Mouse (Mus musculus) urinary bladder, postnatal 10 days (tissue): ENCODE data around the gene Brd9.
A peak's percentile ranks its signal among the peaks of the same experiment; 100 is the strongest.

ENCODE experiments used
- DNase-seq: peaks from one replicate; pipeline ENCODE4 v3.0.0; 2022; ENCODE audit warnings: low spot score

The Brd9 gene

DNA sequence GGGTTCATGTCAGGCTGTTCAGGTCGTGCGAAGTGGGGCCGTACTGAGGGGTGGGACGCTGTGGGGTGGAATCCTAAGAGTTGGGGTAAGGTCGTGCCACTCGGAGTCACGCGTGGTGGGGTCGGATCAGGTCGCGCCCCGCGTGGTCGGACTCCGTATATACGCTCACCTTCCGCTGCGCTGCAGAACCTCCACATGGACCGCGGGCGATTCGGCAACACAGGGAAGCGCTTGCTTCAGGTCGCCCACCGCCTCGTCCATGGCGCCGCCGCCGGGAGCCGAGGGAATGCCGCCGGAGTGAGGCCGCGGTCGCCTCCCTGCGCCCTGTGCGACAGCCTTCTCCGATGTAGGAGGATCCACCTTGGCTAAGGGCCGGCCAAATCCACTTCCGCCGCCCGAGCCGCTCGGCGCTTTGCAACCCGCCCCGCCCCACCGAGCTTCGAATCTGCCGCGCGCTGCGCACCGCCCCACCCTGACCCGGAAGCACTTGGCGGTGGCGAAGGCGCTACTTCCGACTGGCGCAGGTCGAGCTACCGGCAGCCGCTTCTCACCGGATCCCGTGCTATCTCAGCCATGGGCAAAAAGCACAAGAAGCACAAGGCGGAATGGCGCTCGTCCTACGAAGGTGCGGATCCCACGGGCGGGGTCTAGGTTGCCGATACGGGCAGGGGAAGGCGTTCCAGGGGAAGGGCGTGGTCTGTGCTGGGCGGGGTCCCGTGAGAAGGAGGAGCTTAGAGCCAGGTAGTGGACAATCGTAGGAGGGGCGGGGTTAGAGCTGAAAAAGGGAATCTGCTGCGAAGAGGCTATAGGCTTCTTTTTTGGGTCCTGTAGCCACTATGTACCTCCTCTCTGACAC is at the start of gene Brd9, which contains the start of gene Trip13:
TSS of gene Brd9 (plus strand) at position 491 of the 856 bp plus-strand sequence.
TSS of gene Trip13 (minus strand) at position 464 of the 856 bp plus-strand sequence.
- peak; percentile 76 for DNase-seq

DNA sequence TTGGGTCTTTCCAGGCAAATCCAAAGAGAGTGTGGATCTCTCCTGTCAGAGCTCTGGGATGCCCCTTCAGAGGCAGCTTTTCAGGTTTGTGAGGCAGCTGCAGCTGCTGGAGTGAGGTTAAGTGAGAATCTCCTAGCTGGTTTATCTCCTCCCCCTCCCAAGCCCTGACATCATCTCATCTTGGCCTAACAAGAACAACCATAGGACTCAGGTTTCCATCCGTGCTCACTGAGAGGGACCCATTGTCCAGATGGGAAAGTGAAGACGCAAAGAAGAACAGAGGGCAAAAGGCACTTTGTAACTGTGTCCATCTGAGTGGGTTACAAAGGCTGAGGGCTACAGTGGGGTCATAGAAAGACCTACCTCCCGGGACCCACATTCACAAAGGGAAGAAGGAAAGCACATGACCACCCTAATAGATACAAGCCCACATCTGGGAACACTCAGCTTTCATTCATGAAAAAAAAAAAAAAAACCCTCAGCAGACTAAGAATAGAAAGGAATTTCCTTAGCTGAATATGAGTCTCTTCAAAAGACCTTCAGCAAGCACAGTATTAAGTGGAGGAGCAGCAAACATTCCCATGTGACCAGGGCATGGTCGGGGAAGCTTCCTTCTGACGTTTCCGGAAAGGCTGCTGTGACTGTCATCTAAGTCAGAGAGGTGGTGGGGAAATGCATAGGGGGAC is 45.0 kb upstream of the Brd9 start:
- DNase-seq, result no peak

DNA sequence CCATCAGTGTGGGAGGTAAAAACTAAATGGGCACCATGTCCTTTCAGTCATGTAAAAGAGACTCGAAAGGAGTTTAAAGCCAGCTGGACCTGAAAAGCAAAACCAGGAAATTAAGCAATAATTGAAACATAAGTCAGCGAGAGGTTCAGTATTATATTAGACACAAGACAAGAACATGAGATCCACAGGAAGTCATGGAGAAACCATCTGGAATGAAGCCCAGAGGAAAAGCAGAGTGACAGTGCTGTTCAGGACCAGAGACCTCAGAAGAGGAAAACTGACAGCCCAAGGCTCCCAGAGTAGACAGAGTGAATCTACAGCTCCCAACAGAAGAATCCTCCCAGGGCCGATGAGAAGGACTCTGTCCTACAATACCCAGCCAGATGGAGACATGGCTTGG is 40.0 kb upstream of the Brd9 start:
- no peak for DNase-seq

DNA sequence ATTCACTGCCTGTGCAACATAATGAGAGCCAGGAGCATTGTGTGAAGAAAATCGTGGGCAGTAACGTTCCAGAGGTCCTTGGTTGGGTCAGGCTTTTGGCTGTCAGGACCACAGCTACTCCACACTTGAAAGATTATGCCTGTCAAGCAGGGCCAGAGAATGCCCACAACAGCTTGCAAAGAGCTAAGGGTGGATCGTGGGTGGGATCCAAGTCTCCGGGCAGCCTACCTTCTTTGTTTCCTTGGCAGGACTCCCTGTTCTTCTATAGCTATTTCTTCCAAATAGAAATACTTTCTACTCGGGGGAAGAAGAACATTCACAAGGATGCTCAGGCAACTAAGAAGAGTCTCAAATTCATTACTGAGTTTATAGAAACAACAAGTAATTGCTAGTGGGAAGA is 30.5 kb upstream of the Brd9 start:
- no peak for DNase-seq

DNA sequence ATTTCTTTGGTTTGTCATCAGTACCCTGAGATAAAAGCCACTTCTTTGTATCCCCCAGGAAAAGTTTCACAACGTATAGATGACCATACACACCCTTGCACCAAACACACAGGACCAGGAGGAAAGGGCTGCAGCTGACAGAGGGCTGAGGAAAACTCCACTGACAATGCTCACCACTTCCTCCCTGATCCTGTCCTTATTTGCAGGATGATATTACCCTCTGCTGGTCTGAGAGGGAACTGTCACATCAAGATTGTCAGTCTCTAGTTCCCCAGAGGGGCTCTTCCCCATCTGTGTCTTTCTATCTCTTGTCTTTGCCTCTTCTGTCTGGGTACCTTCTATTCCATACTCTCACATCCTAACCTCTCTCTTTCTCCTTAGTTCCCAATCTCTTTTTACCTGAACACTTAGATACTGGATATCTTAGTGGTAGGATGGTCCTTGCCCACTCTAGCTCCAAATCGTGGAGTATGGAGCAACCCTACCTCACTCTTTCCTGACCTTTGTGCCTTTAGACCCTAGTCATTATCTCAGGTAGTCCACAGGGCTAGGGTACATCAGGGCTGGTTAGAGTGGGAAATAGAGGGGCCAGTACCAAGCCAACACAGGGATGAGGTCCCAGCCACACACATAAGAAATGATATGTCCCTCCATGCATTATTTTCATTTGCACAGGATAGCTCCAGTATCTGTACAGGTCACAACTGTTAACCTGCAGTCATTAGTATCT is 29.8 kb upstream of the Brd9 start:
- DNase-seq, result no peak

DNA sequence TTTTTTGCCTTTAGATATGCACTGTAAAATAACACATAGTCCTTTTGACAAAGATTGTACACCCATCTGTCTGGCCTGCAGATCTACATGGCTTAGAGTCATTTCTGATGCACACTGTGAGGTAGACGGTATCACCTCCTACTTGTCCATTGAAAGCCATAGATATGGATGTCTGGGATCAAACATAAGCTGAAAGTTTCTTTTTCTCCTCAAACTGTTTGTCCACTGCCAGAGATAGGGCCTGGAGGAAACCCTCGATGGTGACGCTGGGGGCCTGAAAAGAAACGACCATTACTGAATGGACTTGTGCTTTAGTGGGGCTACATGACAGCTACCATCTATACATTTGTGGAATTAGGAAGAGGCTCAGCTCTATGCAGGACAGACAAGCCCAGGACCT is 24.5 kb upstream of the Brd9 start:
- DNase-seq, result no peak

DNA sequence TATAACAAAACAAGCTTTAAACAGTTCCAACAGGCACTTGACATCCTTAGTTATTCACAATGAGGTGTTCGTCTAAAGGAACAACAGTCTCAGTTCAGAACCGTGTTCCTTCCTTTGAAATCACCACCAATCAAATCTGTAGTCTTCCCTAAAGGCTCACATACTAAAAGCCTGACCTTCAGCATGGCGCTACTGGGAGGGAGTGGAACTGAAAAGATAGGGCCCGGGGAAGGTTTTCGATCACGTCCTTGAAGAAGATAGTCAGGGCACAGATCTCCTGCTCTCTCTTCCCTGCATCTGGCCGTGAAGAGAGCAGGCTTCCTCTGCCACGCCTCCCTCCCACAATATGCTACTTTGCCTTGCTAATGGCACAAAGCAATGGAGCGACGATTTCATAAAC is 5.4 kb upstream of the Brd9 start:
- no peak for DNase-seq

DNA sequence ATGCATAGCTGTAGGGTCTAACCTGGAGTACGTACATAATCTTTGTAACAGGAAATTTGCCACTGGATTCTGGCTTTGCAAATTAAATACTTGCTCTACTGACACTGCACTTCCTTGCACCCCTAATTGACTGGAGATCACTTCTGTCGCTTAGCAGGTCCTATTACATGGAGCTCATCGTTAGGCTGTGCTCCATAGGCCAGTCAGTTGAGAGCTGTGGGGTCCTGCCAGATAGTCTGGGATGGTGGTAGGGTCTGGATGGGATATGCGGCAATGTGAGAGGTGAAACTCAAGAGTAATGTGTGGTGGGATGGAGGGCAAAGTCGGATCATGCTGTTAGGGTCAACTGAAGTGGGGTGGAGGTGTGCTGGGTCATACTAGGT is 682 bp upstream of the Brd9 start:
- DNase-seq, result no peak

DNA sequence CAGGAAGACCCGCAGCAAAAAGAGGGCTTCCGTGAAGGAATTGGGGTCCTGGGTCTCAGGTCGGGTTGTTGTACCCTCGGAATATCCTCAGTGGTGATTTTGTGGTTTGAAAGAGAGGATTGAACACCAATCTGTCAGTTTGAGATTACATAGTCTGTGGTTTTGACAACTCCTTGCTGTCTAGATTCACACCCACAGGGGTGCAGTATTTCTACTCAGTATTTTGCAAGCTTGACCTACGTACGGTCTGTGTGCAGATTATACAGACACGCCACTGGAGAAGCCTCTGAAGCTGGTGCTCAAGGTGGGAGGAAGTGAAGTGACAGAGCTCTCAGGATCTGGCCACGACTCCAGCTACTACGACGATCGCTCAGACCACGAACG is 558 bp downstream of the Brd9 start:
- DNase-seq, result no peak

DNA sequence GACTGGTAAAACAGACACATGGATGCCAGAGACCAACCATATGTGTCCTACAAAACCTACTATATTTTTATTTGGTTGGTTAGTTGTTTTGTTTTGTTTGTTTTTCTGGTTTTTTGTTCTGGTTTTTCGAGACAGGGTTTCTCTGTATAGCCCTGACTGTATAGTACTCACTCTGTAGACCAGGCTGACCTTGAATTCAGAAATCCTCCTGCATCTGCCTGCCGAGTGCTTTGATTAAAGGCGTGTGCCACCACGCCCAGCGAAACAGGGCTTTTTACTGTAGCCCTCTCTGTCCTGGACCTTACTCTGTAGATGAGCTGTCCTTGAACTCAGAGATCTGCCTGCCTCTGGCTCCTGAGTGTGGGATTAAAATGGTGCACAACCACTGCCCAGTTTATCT is 1.5 kb downstream of the Brd9 start:
- DNase-seq, result no peak

DNA sequence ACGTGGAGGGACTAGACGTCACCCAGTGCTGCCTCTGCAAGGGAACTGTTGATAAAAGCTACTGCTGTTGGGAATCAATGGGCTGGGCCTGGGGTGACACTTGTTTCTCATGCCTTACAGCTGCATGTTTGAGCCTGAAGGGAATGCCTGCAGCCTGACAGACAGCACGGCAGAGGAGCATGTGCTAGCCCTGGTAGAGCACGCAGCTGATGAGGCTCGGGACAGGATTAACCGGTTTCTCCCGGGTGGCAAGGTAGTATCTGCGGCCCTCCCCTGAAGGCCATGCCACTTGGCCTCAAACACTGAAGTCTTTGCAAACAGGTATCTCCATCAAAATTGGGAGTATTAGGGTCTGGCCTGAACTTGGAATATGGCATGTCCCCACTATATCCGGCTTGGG is 7.0 kb downstream of the Brd9 start:
- DNase-seq, result no peak

DNA sequence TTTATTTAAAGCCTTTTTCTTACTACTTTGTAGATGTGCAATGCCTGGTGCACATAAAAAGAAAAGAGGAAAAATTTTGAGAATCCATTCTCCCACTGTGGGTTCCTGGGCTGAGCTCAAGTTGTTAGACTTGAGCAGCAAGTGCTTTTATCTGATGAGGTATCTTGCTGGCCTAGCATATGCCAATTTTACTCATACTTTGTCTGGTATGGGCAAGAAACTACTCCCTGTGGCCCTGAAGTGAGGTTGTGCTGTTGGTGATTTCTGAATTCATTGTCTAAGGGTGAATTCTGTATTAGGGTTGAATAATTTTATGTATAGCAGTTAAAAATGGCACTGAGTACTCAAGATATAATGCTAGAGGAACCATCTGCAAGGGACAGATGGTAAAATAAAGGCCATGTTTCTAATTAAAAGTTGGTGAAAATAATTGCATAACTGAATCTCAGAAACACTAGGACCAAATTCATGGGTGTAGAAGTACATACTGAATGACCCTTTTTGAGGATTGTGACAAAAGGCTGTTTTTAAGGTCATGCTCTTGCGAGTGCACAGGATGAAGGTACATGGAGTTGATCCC is 16.0 kb downstream of the Brd9 start:
- no peak for DNase-seq

DNA sequence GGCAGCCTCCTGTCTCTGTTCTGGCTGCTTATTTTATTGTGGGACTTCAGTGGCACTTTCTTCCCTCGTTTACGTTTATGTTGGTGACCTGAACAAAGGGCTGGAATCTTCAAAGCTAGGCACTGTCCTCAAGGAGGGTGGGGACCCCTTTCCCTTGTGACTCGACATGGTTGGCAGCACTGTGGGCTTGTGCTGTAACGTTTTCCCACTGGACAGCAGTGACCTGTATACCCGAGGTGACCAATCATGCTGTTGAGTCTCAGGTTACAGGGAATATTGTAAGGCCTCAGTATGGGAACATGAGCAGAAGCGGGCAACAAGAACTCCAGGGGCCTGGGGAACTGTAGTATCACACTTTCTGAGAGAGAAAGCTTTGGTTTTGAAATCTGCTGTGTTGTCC is 17.1 kb downstream of the Brd9 start:
- DNase-seq, result no peak

DNA sequence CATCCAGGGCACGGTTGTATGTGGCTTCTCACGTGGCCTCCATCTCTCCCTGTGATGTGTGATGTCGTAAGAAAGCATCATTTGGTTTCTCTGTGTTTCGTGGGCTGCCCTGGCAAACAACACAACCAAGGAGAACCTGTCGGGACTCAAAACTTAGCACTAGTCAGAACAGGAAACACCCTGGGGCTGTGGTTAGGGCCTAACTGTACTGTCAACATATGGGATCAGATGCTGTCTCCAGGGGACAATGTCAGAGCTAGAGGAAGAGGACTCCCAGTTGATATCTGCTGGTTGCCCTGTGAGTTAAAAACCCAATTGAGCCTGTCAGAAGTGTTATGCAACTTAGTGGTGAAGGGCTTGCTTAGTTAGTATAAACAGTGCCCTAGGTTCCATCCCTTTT is 17.9 kb downstream of the Brd9 start:
- DNase-seq, result no peak

DNA sequence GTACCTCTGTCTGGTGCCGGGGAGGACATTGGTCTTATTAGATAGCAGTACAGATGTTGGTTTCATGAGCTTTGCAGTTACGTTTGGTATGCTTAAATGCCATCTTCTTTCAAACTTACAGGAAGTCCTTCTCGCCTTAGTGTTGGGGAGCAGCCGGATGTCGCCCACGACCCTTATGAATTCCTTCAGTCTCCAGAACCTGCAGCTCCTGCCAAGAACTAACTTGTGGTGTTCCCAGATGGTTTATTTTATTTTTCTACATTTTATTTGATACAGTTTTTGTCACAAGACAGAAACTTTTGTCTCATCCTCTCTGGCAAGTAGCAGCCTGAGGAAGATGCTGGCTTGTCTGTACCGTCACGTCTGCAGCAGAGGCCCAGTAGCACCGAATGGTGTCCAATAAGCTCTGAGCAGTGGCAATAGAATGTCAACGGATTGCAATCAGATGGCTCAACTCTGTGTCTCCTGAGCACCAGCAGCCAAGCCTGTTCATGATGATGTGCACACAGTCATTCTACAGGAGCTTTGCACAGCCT is 22.6 kb downstream of the Brd9 start:
- no peak for DNase-seq

DNA sequence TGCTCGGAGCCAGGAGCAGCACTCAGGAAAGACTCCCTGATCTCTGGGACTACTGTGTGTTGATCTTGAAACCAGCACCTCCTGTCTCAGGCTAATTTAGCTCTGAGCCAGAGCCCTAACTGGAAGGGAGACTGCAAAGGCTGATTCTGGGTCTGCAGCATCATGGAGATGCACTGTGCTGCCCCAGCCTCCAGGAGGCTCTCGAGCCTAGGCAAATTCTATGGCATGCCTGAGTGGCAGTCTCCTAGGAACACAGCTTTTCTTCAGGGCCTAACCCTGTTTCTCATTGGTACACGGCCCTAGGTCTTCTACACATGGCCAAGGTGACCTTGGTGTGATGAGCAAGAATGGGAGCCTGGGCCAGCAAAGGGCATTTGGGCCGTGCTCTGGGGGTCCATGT is 23.6 kb downstream of the Brd9 start:
- DNase-seq, result no peak

DNA sequence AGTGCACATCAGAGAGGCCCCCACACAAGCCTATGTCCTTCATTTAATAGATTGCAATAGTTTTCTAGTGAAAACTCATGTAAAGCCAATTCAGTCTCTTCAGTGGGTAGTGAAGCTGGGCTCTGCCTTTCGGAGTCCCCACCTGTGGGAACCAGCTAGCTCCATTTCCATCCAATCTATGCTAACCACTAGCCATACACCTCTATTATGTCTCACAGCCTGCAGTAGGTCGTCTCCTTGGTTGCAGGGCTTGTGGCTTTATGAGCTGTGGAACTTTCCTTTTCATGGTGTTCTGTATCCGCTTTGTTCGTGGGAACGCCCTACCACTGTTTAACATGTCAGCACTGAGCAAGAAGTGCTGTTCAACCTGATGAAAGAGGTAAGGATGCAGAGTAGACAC is 25.9 kb downstream of the Brd9 start, which contains the start of gene Zdhhc11:
TSS of gene Zdhhc11 (plus strand) at position 301 of the 400 bp plus-strand sequence.
- DNase-seq, result no peak

DNA sequence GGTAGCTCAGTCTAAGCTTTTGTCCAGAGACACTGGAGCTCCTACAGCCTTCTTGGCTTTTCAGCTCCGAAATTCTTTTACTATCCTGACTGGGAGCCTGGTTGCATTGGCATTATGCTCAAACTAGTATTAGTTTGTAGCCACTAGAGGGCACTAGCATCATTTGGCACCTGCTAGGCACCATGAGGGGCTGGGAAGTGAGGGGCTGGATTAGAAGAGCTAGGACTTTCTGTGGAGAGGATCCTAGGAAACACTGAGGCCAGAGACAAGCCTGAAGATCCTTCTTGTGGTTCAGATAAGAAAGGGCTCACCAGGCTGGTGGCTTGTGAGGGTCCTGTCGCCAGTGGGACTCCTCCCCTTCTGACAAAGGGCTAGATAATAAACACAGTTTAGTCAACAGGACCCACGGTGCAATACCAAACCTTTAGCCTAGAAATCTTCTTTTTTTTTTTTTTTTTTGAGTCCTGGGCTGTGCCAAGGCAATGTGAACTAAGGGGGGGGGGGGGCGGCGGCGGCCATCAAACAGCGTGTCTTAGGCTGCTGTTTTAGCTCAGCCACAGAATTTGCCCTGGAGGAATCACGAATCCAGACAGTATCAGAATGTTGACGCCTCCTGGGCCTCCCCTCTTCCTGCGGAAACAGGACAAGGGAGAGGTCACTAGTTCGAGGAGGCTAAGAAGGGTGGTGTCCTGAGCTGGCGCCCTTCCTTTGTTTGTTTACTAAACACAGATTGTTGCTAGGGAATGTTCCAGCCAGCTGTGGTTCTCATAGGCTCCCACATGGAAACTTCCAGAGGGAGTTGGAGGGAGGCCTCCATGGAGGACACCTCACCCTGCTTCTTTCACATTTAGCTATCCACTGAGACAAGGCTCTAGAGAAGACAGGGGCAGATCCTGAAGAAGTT is 33.2 kb downstream of the Brd9 start:
- no peak for DNase-seq

DNA sequence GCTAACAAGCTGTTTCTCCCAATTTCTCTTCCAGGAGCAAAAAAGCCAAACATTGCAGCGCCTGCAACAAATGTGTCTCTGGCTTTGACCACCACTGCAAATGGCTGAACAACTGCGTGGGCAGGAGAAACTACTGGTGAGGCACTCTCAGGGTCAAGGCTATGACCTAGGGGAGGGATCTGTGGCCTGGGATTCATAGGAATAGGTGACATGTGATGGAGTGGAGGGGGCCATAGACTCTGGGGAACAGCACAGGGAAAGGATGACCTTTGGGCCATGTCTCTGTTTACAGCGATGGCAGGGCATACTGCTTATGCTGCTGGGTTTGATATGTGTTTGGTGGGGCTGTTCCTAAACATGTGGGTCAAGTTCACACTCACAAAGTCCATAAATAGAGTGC is 36.9 kb downstream of the Brd9 start:
- DNase-seq, result no peak

DNA sequence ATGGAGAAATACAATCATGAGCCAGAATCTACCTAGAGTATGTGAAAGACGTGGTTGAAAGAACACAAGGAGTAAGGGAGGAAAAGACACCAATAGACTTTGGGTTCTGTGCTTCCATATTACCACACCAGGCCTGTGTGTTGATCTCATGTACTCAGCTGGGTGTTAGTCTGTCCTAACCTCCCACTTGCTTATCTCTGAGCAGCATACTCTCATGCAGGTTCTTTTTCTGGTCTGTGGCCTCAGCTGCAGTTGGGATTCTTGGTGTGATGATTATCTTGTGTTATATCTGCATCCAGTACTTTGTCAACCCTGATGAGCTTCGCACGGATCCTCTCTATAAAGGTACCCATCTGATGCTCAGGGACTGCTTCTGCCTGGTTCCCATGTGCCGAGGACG is 39.3 kb downstream of the Brd9 start:
- no peak for DNase-seq

DNA sequence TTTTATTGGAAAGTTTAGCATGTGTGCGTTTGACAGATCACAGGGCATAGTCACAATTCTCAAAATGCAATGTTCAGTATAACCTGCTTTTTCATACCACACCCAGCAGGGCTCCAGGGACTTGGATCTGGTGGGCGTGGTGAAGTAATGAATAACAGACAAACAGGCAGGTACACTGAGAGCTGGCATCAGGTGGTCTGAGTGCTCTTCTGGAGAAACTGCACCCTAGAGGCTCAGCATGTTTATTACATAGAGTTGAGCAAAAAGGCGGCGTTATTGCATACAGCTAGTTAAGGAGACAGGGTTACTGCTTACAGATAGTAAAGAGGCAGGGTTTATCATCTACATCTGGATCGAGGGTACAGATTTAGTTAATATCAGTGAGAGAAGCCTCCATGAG is 52.7 kb downstream of the Brd9 start:
- no peak for DNase-seq
